Mouse (Mus musculus): ENCODE data around the gene Ehd3. TPM values are rescaled to one million over a fixed set of nuclear protein-coding genes. Genes with fewer than 3 reads are reported as not detected.
A peak's percentile ranks its signal among the peaks of the same experiment; 100 is the strongest.

Ehd3 gene
- polyA plus RNA-seq, 1 experiment from 2014 or later, result 16.7 TPM

DNA sequence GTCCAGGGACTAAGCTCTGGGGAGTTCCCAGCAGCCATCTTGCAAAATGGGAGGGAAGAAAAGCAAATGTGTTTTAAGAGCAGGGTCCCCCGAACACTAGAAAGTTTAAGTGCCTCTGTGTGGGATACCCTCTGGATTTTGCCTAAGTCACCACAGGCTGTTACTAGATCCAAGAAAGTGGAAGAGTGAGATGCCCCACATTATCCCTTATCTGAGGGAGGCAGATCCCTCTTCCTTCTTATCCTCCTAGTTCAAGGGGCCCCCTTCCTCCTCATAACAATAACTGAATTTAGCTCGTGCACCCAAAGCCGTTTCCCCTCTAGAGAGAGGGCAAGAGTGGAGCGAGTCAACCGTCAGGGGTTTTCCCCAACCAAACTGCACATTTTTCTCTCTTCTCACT, 3.3 kb downstream of the Ehd3 start:
- H3K36me3 ChIP-seq (ENCODE audit: control insufficient read depth, insufficient read depth, low read length), result no peaks in the 10 kb centered on the region
- no peaks in the 10 kb centered on the region for H3K9me3 ChIP-seq (ENCODE audit: control insufficient read depth, low read length)
- 87% methylated on average over 5 of the region's 5 CpGs for WGBS
- no peaks in the 10 kb centered on the region for H3K27me3 ChIP-seq (ENCODE audit: control insufficient read depth, insufficient read depth, low read length)
- no peak for ATAC-seq (ENCODE audit: low FRiP score, low TSS enrichment)
- peaks cover 11% of the 10 kb centered on the region for H3K4me1 ChIP-seq (ENCODE audit: control insufficient read depth, insufficient read depth, low read length)
- DNase-seq, result no peak
- H3K4me3 ChIP-seq (replicated peaks; ENCODE audit: low read depth, low read length), result no peak overlapping the region
- no peak overlapping the region for H3K4me2 ChIP-seq (ENCODE audit: low read length)
- no peak overlapping the region for H3K9ac ChIP-seq (replicated peaks; ENCODE audit: low read length)
- H3K27ac ChIP-seq (replicated peaks; ENCODE audit: low read depth, low read length), result no peak overlapping the region

DNA sequence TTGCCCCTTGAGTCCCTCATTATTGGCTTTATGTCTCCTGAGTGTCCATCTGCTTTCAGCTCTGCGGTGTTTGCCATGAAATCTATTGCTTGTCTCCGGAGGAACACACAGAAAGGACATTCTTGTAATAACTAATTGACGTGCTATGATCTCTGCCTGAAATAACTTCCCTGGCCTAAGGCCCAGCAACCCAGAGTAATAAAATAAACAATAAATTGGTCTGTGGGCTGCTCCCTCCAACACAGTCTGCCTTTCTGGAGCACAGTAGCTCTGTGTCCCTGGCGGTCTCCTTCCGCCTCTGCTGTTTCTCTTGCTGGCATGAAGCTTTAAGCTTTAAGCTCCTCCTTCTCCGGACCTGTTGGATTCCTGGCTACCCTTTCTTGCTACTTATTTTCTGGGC, 4.5 kb downstream of the Ehd3 start:
- DNase-seq (no peak), ATAC-seq (ENCODE audit: low FRiP score, low TSS enrichment) (no peak)
- Histone ChIP-seq H3K9me3 (ENCODE audit: control insufficient read depth, low read length) (no peaks in the 10 kb centered on the region), H3K4me1 (ENCODE audit: control insufficient read depth, insufficient read depth, low read length) (peaks cover 11% of the 10 kb centered on the region), H3K4me3 (replicated peaks; ENCODE audit: low read depth, low read length) (no peak overlapping the region), H3K27ac (replicated peaks; ENCODE audit: low read depth, low read length) (no peak overlapping the region), H3K27me3 (ENCODE audit: control insufficient read depth, insufficient read depth, low read length) (no peaks in the 10 kb centered on the region), H3K9ac (replicated peaks; ENCODE audit: low read length) (no peak overlapping the region), H3K4me2 (ENCODE audit: low read length) (no peak overlapping the region), H3K36me3 (ENCODE audit: control insufficient read depth, insufficient read depth, low read length) (no peaks in the 10 kb centered on the region)
- 82% methylated on average over 6 of the region's 6 CpGs for WGBS

DNA sequence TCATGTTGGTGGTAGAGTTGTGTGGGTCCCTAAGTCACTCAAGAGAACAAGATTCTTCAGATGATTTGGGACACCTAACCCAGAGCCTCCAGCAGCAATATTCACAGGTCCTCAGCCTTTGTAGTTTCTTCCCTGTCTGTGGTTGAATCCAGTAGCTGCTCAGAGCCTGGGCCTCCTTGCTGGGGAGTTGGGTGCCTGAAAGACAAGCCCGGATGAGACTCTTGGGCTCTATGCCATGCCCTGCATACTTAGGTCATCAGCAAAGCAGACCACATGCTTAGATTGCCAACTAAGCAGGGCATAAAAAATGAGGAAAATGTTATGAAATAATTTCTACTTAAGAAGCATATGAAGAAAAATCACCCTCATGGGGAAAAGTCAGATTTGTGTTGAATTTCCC, 6.9 kb downstream of the Ehd3 start:
- Histone ChIP-seq H3K9me3 (ENCODE audit: control insufficient read depth, low read length) (no peaks in the 10 kb centered on the region), H3K4me3 (replicated peaks; ENCODE audit: low read depth, low read length) (no peak overlapping the region), H3K4me2 (ENCODE audit: low read length) (no peak overlapping the region), H3K9ac (replicated peaks; ENCODE audit: low read length) (no peak overlapping the region), H3K27ac (replicated peaks; ENCODE audit: low read depth, low read length) (no peak overlapping the region), H3K4me1 (ENCODE audit: control insufficient read depth, insufficient read depth, low read length) (peaks cover 7% of the 10 kb centered on the region), H3K27me3 (ENCODE audit: control insufficient read depth, insufficient read depth, low read length) (no peaks in the 10 kb centered on the region), H3K36me3 (ENCODE audit: control insufficient read depth, insufficient read depth, low read length) (no peaks in the 10 kb centered on the region)
- no peak for ATAC-seq (ENCODE audit: low FRiP score, low TSS enrichment)
- WGBS, result 87% methylated on average over 1 of the region's 1 CpGs
- no peak for DNase-seq

DNA sequence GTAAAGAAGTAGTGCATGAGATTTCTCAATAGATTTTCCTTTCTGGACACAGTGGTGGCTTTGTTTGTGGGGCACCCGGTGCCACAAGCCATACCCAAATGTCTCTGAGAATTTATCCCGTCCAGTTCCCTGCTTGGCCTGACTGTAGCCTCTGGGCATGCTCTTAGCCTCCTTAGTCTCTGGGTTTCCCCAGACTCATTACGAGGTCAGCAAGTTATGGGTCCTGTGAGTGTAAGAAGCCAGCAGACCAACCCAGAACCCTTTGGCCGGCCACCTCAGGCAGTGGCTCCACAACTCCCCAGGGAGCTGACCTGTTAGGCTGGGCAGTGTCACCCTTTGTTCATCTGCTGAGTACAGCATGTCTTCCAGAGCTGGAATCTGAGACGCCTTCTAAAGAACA, 7.6 kb downstream of the Ehd3 start:
- no peaks in the 10 kb centered on the region for H3K27me3 ChIP-seq (ENCODE audit: control insufficient read depth, insufficient read depth, low read length)
- H3K4me2 ChIP-seq (ENCODE audit: low read length), result no peak overlapping the region
- no peak overlapping the region for H3K4me3 ChIP-seq (replicated peaks; ENCODE audit: low read depth, low read length)
- no peaks in the 10 kb centered on the region; the same call in 1 of the 2 replicates for H3K4me1 ChIP-seq (ENCODE audit: control insufficient read depth, insufficient read depth, low read length)
- H3K36me3 ChIP-seq (ENCODE audit: control insufficient read depth, insufficient read depth, low read length), result no peaks in the 10 kb centered on the region
- ATAC-seq (ENCODE audit: low FRiP score, low TSS enrichment) (no peak), DNase-seq (no peak)
- 69% methylated on average over 5 of the region's 5 CpGs for WGBS
- H3K9ac ChIP-seq (replicated peaks; ENCODE audit: low read length), result no peak overlapping the region
- no peaks in the 10 kb centered on the region for H3K9me3 ChIP-seq (ENCODE audit: control insufficient read depth, low read length)
- no peak overlapping the region for H3K27ac ChIP-seq (replicated peaks; ENCODE audit: low read depth, low read length)

DNA sequence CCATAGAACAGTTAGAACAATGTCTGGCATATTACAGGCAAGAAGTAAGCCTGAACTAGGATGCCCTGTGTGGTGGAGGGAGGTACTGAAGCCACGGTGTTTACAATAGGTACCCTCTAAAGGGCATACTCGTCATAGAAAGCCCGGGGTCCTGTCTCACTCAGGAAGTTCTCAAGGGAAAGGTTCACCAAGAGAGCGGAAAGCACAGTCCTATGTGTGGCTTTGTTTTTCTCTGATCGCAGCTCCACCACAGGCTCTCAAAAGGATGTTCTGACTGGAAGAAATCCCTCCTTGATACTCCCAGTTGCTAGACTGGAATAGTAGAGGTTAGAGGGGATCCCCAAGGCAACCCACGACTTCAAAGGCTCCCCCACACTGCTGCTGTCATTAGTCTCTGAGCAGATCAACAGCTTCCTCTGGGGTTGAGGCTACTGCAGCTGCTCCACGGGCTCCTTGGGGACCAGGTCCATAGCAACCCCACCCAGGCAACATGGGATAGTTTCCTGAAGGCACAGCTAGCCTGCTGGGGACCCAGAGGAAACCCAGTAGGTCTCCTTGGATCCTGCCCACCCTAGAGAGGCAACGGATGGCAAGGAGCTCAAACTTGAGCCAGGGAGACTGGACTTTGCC, 9.2 kb downstream of the Ehd3 start:
- Histone ChIP-seq H3K9me3 (ENCODE audit: control insufficient read depth, low read length) (no peaks in the 10 kb centered on the region), H3K4me3 (replicated peaks; ENCODE audit: low read depth, low read length) (no peak overlapping the region), H3K9ac (replicated peaks; ENCODE audit: low read length) (no peak overlapping the region), H3K27me3 (ENCODE audit: control insufficient read depth, insufficient read depth, low read length) (no peaks in the 10 kb centered on the region), H3K27ac (replicated peaks; ENCODE audit: low read depth, low read length) (no peak overlapping the region), H3K4me2 (ENCODE audit: low read length) (no peak overlapping the region), H3K36me3 (ENCODE audit: control insufficient read depth, insufficient read depth, low read length) (no peaks in the 10 kb centered on the region), H3K4me1 (ENCODE audit: control insufficient read depth, insufficient read depth, low read length) (no peaks in the 10 kb centered on the region)
- DNase-seq (peak; percentile 3), ATAC-seq (ENCODE audit: low FRiP score, low TSS enrichment) (no peak)
- WGBS, result 83% methylated on average over 8 of the region's 8 CpGs

DNA sequence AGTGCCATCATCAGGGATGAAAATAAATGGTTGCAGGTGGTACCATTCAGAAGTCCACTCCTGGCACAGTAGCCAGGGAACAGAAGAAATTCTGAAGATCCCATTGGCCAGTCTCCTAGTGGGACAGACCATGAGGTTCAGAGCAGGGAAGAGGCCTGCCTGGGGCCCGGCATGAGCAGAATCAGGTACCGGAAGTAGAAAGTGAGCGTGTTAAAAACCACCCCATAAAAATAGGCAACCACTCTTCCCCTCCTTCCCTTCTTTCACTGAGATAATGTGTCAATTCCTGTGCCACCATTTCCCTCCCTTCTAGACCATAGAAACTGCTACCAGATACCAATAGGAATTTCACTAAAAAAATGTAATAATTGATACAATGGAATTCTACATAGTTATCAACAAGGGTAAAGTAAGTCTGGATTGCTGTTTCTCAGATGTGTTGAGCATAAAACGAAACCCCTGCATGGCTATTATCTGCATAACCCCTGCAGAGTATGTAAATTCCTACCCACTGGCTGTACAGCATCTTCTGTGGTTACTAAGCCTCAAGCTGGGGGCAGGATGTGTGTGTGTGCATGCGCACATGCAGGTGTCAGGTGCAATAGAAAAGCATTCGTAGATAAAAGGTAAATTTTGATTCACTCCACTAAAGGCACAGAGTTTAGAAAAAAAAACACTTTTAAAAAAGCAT, 10.7 kb downstream of the Ehd3 start:
- Histone ChIP-seq H3K9me3 (ENCODE audit: control insufficient read depth, low read length) (no peaks in the 10 kb centered on the region), H3K9ac (replicated peaks; ENCODE audit: low read length) (no peak overlapping the region), H3K36me3 (ENCODE audit: control insufficient read depth, insufficient read depth, low read length) (no peaks in the 10 kb centered on the region), H3K4me1 (ENCODE audit: control insufficient read depth, insufficient read depth, low read length) (no peaks in the 10 kb centered on the region), H3K4me2 (ENCODE audit: low read length) (no peak overlapping the region), H3K4me3 (replicated peaks; ENCODE audit: low read depth, low read length) (no peak overlapping the region), H3K27me3 (ENCODE audit: control insufficient read depth, insufficient read depth, low read length) (no peaks in the 10 kb centered on the region), H3K27ac (replicated peaks; ENCODE audit: low read depth, low read length) (no peak overlapping the region)
- DNase-seq (no peak), ATAC-seq (ENCODE audit: low FRiP score, low TSS enrichment) (no peak)
- WGBS, result 88% methylated on average over 6 of the region's 6 CpGs

- Histone ChIP-seq H3K36me3 (ENCODE audit: control insufficient read depth, insufficient read depth, low read length) (no peaks in the 10 kb centered on the region), H3K27ac (replicated peaks; ENCODE audit: low read depth, low read length) (no peak overlapping the region), H3K4me1 (ENCODE audit: control insufficient read depth, insufficient read depth, low read length) (no peaks in the 10 kb centered on the region), H3K9ac (replicated peaks; ENCODE audit: low read length) (no peak overlapping the region), H3K9me3 (ENCODE audit: control insufficient read depth, low read length) (no peaks in the 10 kb centered on the region), H3K4me3 (replicated peaks; ENCODE audit: low read depth, low read length) (no peak overlapping the region), H3K4me2 (ENCODE audit: low read length) (no peak overlapping the region), H3K27me3 (ENCODE audit: control insufficient read depth, insufficient read depth, low read length) (no peaks in the 10 kb centered on the region)
- ATAC-seq (ENCODE audit: low FRiP score, low TSS enrichment) (no peak), DNase-seq (no peak)
- 89% methylated on average over 9 of the region's 9 CpGs for WGBS
Measured at GRCm38 (mm10) chr17:73817697-73818380, 13.9 kb downstream of the Ehd3 start.

- H3K27ac ChIP-seq (replicated peaks; ENCODE audit: low read depth, low read length), result no peak overlapping the region
- 76% methylated on average over 4 of the region's 4 CpGs for WGBS
- ATAC-seq (ENCODE audit: low FRiP score, low TSS enrichment), result no peak
Measured at GRCm38 (mm10) chr17:73818936-73819335, 15.0 kb downstream of the Ehd3 start.

DNA sequence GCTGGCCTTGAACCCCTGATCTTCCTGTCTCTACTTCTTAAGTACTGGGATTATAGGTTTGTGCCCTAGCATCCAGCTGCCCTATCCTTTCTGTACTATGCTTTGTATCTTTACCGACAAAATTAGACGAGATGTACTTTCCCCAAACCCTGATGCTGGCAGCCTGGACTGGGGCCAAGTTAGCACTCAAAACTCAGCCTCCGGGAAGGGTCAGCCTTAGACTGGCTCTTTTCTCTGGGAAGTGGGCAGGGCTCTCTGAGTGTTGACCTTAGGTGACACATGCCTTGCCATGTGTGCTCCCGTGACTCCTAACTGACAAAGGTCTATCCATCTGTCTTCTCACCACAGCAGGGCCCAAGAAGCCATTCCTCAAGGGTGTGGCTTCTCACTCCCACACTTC, 16.8 kb downstream of the Ehd3 start:
- Histone ChIP-seq H3K27ac (replicated peaks; ENCODE audit: low read depth, low read length) (no peak overlapping the region), H3K4me1 (ENCODE audit: control insufficient read depth, insufficient read depth, low read length) (no peaks in the 10 kb centered on the region), H3K4me3 (replicated peaks; ENCODE audit: low read depth, low read length) (no peak overlapping the region), H3K9me3 (ENCODE audit: control insufficient read depth, low read length) (no peaks in the 10 kb centered on the region), H3K36me3 (ENCODE audit: control insufficient read depth, insufficient read depth, low read length) (no peaks in the 10 kb centered on the region), H3K4me2 (ENCODE audit: low read length) (no peak overlapping the region), H3K27me3 (ENCODE audit: control insufficient read depth, insufficient read depth, low read length) (no peaks in the 10 kb centered on the region), H3K9ac (replicated peaks; ENCODE audit: low read length) (no peak overlapping the region)
- 85% methylated on average over 4 of the region's 4 CpGs for WGBS
- no peak for ATAC-seq (ENCODE audit: low FRiP score, low TSS enrichment)
- no peak for DNase-seq

More at GRCm38 (mm10) chr17:73818936-73819335, 15.0 kb downstream of the Ehd3 start:
- Histone ChIP-seq H3K27me3 (ENCODE audit: control insufficient read depth, insufficient read depth, low read length) (no peaks in the 10 kb centered on the region), H3K4me2 (ENCODE audit: low read length) (no peak overlapping the region), H3K9ac (replicated peaks; ENCODE audit: low read length) (no peak overlapping the region), H3K9me3 (ENCODE audit: control insufficient read depth, low read length) (no peaks in the 10 kb centered on the region), H3K36me3 (ENCODE audit: control insufficient read depth, insufficient read depth, low read length) (no peaks in the 10 kb centered on the region), H3K4me3 (replicated peaks; ENCODE audit: low read depth, low read length) (no peak overlapping the region), H3K4me1 (ENCODE audit: control insufficient read depth, insufficient read depth, low read length) (no peaks in the 10 kb centered on the region)
- no peak for DNase-seq

Data from midbrain, embryonic 14.5 days (tissue).